In genomic region chr5:130952361-130952760, GRCm38 (mm10) we compare ENCODE assay signal across 8 mouse cellular contexts.
"Had no signal": no experiment of that assay in that cellular context is flagged by ENCODE, and none has a peak within 500 bp of the region (broad histone marks: within the 10 kb centered on the region; RNA-seq: fewer than 3 reads in every experiment).

No protein-coding gene starts in this region.

- DNase-seq: kidney, adult 18-20 months; kidney, postnatal 10 days; lung, embryonic 14.5 days; lung, postnatal 10 days; lung, postnatal 4 days; midbrain, embryonic 14.5 days; thymus, adult 18-20 months; thymus, postnatal 14 days had no signal
